Mouse (Mus musculus) megakaryocyte, adult 5-6 weeks (primary cell): Measurements from ENCODE around the gene 4930402H24Rik. TPM values are rescaled to one million over a fixed set of nuclear protein-coding genes. Genes with fewer than 3 reads are reported as not detected.
"Not testable (repeated sequence)": the region's sequence is repeated elsewhere in the genome, so short reads cannot be mapped to it uniquely, and the experiment has no call there.

Source experiments
- ATAC-seq: 2 replicates; pipeline ENCODE4 v1.8.0; 2016; ENCODE audit warnings: mild to moderate bottlenecking, inconsistent platforms; ENCODE audit not compliant: poor library complexity, severe bottlenecking
- total RNA-seq, 2 experiments: library from RNA; stranded (forward) in 1 of 2; stranded (reverse) in 1 of 2; fragments of 153-499, 151-499 nt in 1 of 2; fragments of 221-1000, 200-1000 nt in 1 of 2; gene quantifications; 2 replicates each; pipeline versions ENCODE4 v1.2.3 to v1.2.4; 2015 to 2017

4930402H24Rik gene
- total RNA-seq, 2 experiments from 2014 or later = 8.7 to 14.6 TPM

GRCm38 (mm10) chr2:130862091-130862490 is 44.1 kb downstream of the 4930402H24Rik start:
- no peak for ATAC-seq

- ATAC-seq = no peak
Measured at GRCm38 (mm10) chr2:130852964-130853363, 53.2 kb downstream of the 4930402H24Rik start.

- ATAC-seq = no peak
Measured at GRCm38 (mm10) chr2:130851363-130852246, 54.6 kb downstream of the 4930402H24Rik start.

- no peak for ATAC-seq
Measured at GRCm38 (mm10) chr2:130849688-130850087, 56.5 kb downstream of the 4930402H24Rik start.

- no peak for ATAC-seq
Measured at GRCm38 (mm10) chr2:130848313-130848712, 57.9 kb downstream of the 4930402H24Rik start.

- no peak for ATAC-seq
Measured at GRCm38 (mm10) chr2:130843623-130844022, 62.6 kb downstream of the 4930402H24Rik start.

GRCm38 (mm10) chr2:130840846-130841245 is 65.4 kb downstream of the 4930402H24Rik start:
- no peak for ATAC-seq

GRCm38 (mm10) chr2:130839874-130840661 is 66.1 kb downstream of the 4930402H24Rik start:
- peak; percentile 83 for ATAC-seq

- peak; percentile 56 for ATAC-seq
Measured at GRCm38 (mm10) chr2:130839528-130839873, 66.7 kb downstream of the 4930402H24Rik start.

- ATAC-seq = peak; percentile 32
Measured at GRCm38 (mm10) chr2:130839084-130839483, 67.1 kb downstream of the 4930402H24Rik start.

- no peak for ATAC-seq
Measured at GRCm38 (mm10) chr2:130838131-130838530, 68.1 kb downstream of the 4930402H24Rik start.

- no peak for ATAC-seq
Measured at GRCm38 (mm10) chr2:130833699-130834098, 72.5 kb downstream of the 4930402H24Rik start.

- ATAC-seq = peak; percentile 91
Measured at GRCm38 (mm10) chr2:130832582-130832981, 73.6 kb downstream of the 4930402H24Rik start.

- ATAC-seq = no peak
Measured at GRCm38 (mm10) chr2:130832012-130832411, 74.2 kb downstream of the 4930402H24Rik start.

GRCm38 (mm10) chr2:130830236-130830635 is 76.0 kb downstream of the 4930402H24Rik start:
- no peak for ATAC-seq

- ATAC-seq = no peak
Measured at GRCm38 (mm10) chr2:130829496-130829895, 76.7 kb downstream of the 4930402H24Rik start.

- ATAC-seq = no peak
Measured at GRCm38 (mm10) chr2:130828668-130829067, 77.5 kb downstream of the 4930402H24Rik start.

- not testable (repeated sequence) for ATAC-seq
Measured at GRCm38 (mm10) chr2:130828066-130828465, 78.1 kb downstream of the 4930402H24Rik start.

GRCm38 (mm10) chr2:130827410-130827809 is 78.8 kb downstream of the 4930402H24Rik start:
- no peak for ATAC-seq

- ATAC-seq = no peak
Measured at GRCm38 (mm10) chr2:130818838-130819647, 87.2 kb downstream of the 4930402H24Rik start.

- ATAC-seq = no peak
Measured at GRCm38 (mm10) chr2:130817865-130818264, 88.3 kb downstream of the 4930402H24Rik start.
